Mouse (Mus musculus) embryonic facial prominence, embryonic 14.5 days (tissue): ENCODE measurements around the gene Sct. TPM values are rescaled to one million over a fixed set of nuclear protein-coding genes. Genes with fewer than 3 reads are reported as not detected.

Experiments
- ATAC-seq: fragments of 200-750 bp; cut with Nextera tagmentation; 2 replicates; pipeline ENCODE4 v1.8.0; 2017; ENCODE audit warnings: low read depth, moderate number of reproducible peaks, moderate TSS enrichment
- DNase-seq: peaks from one replicate; pipeline ENCODE4 v3.0.0-alpha.2; 2015; ENCODE audit warnings: low spot score
- H3K27ac ChIP-seq: fragments of 300-500 bp; sonication (generic); replicated peaks from 2 replicates; pipeline ENCODE4 v1.5.1; 2014; ENCODE audit warnings: low read depth, mild to moderate bottlenecking, low read length, moderate library complexity
- H3K27me3 ChIP-seq: fragments of 300-500 bp; sonication (generic); replicated peaks from 2 replicates; pipeline ENCODE4 v1.6.1; 2014; ENCODE audit warnings: low read length; ENCODE audit not compliant: control insufficient read depth, insufficient read depth
- H3K36me3 ChIP-seq: fragments of 300-500 bp; sonication (generic); 2 replicates; pipeline ENCODE4 v1.6.1; 2014; ENCODE audit warnings: low read length, mixed read lengths; ENCODE audit not compliant: control insufficient read depth, insufficient read depth
- H3K4me1 ChIP-seq: fragments of 300-500 bp; sonication (generic); 2 replicates; pipeline ENCODE4 v1.6.1; 2014; ENCODE audit warnings: antibody characterized with exemption, low read length; ENCODE audit not compliant: control insufficient read depth, insufficient read depth
- H3K4me2 ChIP-seq: fragments of 300-500 bp; sonication (generic); 2 replicates; pipeline ENCODE4 v1.6.1; 2014; ENCODE audit warnings: low read depth, mild to moderate bottlenecking, low read length, moderate library complexity, mixed read lengths
- H3K4me3 ChIP-seq: fragments of 300-500 bp; sonication (generic); 2 replicates; pipeline ENCODE4 v1.5.1; 2014; ENCODE audit warnings: low read depth, mild to moderate bottlenecking, low read length
- H3K9ac ChIP-seq: fragments of 300-500 bp; sonication (generic); 2 replicates; pipeline ENCODE4 v1.6.1; 2014; ENCODE audit warnings: low read depth, mild to moderate bottlenecking, low read length, moderate library complexity, mixed read lengths
- H3K9me3 ChIP-seq: fragments of 300-500 bp; sonication (generic); 2 replicates; pipeline ENCODE4 v1.6.1; 2016; ENCODE audit warnings: low read length; ENCODE audit not compliant: control insufficient read depth
- WGBS: fragments of 180-500 bp; shearing (Covaris S2); extraction: QIAGEN DNeasy Blood & Tissue Kit; methylation state at CpG from one replicate; pipeline ENCODE4 v1.1.7; 2014; 5-methylcytosine and 5-hydroxymethylcytosine counted together
- polyA plus RNA-seq: library from polyadenylated mRNA; unstranded; fragments of >200 nt; fragmentation: Nextera tagmentation; extraction: Ambion mirVana; gene quantifications from 2 replicates; pipeline ENCODE4 v1.2.1, GENCODE M21; 2014

Sct gene
- polyA plus RNA-seq, 1 experiment from 2014 or later: 13.8 TPM

- DNase-seq (peak; percentile 26), ATAC-seq (no peak)
- 2% methylated on average over 35 of the region's 53 CpGs for WGBS
- Histone ChIP-seq H3K27ac (no peak overlapping the region), H3K4me1 (peaks cover 10% of the 10 kb centered on the region; the same call in 1 of the 2 replicates), H3K27me3 (peaks cover 54% of the 10 kb centered on the region), H3K36me3 (0 out of 2 replicates have a peak, but pooled peaks cover 9% of the 10 kb centered on the region), H3K4me2 (peak overlapping the region; percentile 79), H3K4me3 (peak overlapping the region; percentile 37), H3K9ac (peak overlapping the region; percentile 62), H3K9me3 (no peaks in the 10 kb centered on the region)
Observed at GRCm38 (mm10) chr7:141293852-141294471, 15.0 kb upstream of the Sct start.

GRCm38 (mm10) chr7:141292583-141293388 is 13.9 kb upstream of the Sct start:
- peak overlapping the region; percentile 61; the same call in 1 of the 2 replicates for H3K9ac ChIP-seq

GRCm38 (mm10) chr7:141291921-141292582 is 13.1 kb upstream of the Sct start, which contains the start of gene Drd4:
Drd4 (plus strand) TSS chr7:141292006.
- Histone ChIP-seq H3K27me3 (peaks cover 54% of the 10 kb centered on the region), H3K4me1 (peaks cover 10% of the 10 kb centered on the region; the same call in 1 of the 2 replicates), H3K27ac (no peak within 1 kb of the TSS), H3K9me3 (no peaks in the 10 kb centered on the region), H3K9ac (peak within 1 kb of the TSS; percentile 61), H3K36me3 (0 out of 2 replicates have a peak, but pooled peaks cover 3% of the 10 kb centered on the region), H3K4me3 (peak within 1 kb of the TSS; percentile 53), H3K4me2 (peak within 1 kb of the TSS; percentile 95)
- WGBS: 5% methylated on average over 13 of the region's 46 CpGs
- DNase-seq (peak; percentile 68), ATAC-seq (peak; percentile 89)

More at GRCm38 (mm10) chr7:141292583-141293388, 13.9 kb upstream of the Sct start:
- H3K27me3 ChIP-seq: peaks cover 54% of the 10 kb centered on the region
- H3K27ac ChIP-seq: no peak overlapping the region
- H3K9me3 ChIP-seq: no peaks in the 10 kb centered on the region
- ATAC-seq: no peak
- no peak for DNase-seq
- peak overlapping the region; percentile 53 for H3K4me3 ChIP-seq
- 38% methylated on average over 14 of the region's 15 CpGs for WGBS
- H3K4me1 ChIP-seq: peaks cover 10% of the 10 kb centered on the region; the same call in 1 of the 2 replicates
- peak overlapping the region; percentile 95 for H3K4me2 ChIP-seq
- 0 out of 2 replicates have a peak, but pooled peaks cover 8% of the 10 kb centered on the region for H3K36me3 ChIP-seq

GRCm38 (mm10) chr7:141288042-141288441 is 9.1 kb upstream of the Sct start:
- DNase-seq (no peak), ATAC-seq (no peak)
- no peaks in the 10 kb centered on the region for H3K36me3 ChIP-seq
- 86% methylated on average over 3 of the region's 3 CpGs for WGBS
- no peak overlapping the region for H3K4me3 ChIP-seq
- no peak overlapping the region for H3K4me2 ChIP-seq
- H3K9ac ChIP-seq: no peak overlapping the region
- H3K9me3 ChIP-seq: no peaks in the 10 kb centered on the region
- peaks cover 21% of the 10 kb centered on the region for H3K27me3 ChIP-seq
- H3K4me1 ChIP-seq: peaks cover 6% of the 10 kb centered on the region; the same call in 1 of the 2 replicates
- no peak overlapping the region for H3K27ac ChIP-seq

- WGBS: 80% methylated on average over 4 of the region's 4 CpGs
- H3K27me3 ChIP-seq: peaks cover 9% of the 10 kb centered on the region
- no peak for ATAC-seq
Observed at GRCm38 (mm10) chr7:141282756-141283155, 3.8 kb upstream of the Sct start.

GRCm38 (mm10) chr7:141281442-141281841 is 2.5 kb upstream of the Sct start:
- H3K27me3 ChIP-seq: peaks cover 9% of the 10 kb centered on the region
- no peak overlapping the region for H3K4me3 ChIP-seq
- no peak overlapping the region for H3K27ac ChIP-seq
- no peak overlapping the region for H3K4me2 ChIP-seq
- no peak overlapping the region for H3K9ac ChIP-seq
- DNase-seq (no peak), ATAC-seq (no peak)
- H3K36me3 ChIP-seq: no peaks in the 10 kb centered on the region
- 59% methylated on average over 6 of the region's 6 CpGs for WGBS
- peaks cover 7% of the 10 kb centered on the region; the same call in 1 of the 2 replicates for H3K4me1 ChIP-seq
- no peaks in the 10 kb centered on the region for H3K9me3 ChIP-seq

More at GRCm38 (mm10) chr7:141282756-141283155, 3.8 kb upstream of the Sct start:
- H3K9ac ChIP-seq: no peak overlapping the region
- H3K4me1 ChIP-seq: peaks cover 7% of the 10 kb centered on the region; the same call in 1 of the 2 replicates
- no peaks in the 10 kb centered on the region for H3K9me3 ChIP-seq
- no peak overlapping the region for H3K27ac ChIP-seq
- DNase-seq: no peak
- no peak overlapping the region for H3K4me3 ChIP-seq
- no peak overlapping the region for H3K4me2 ChIP-seq
- H3K36me3 ChIP-seq: no peaks in the 10 kb centered on the region

GRCm38 (mm10) chr7:141277701-141278678 is 943 bp downstream of the Sct start:
- H3K9me3 ChIP-seq: no peaks in the 10 kb centered on the region
- DNase-seq (no peak), ATAC-seq (no peak)
- no peak overlapping the region for H3K4me3 ChIP-seq
- H3K4me1 ChIP-seq: peaks cover 7% of the 10 kb centered on the region; the same call in 1 of the 2 replicates
- H3K36me3 ChIP-seq: no peaks in the 10 kb centered on the region
- H3K4me2 ChIP-seq: peak overlapping the region; percentile 99
- H3K9ac ChIP-seq: no peak overlapping the region; the same call in 1 of the 2 replicates
- no peak overlapping the region for H3K27ac ChIP-seq
- peaks cover 9% of the 10 kb centered on the region for H3K27me3 ChIP-seq
- WGBS: 70% methylated on average over 11 of the region's 11 CpGs
